Mouse (Mus musculus) R1 (cell line): Measurements from ENCODE around the gene Rell1.

Source experiments
- DNase-seq: peaks from one replicate; pipeline ENCODE4 v3.0.0-alpha.2; 2018; ENCODE audit warnings: low read depth, low spot score

The Rell1 gene

DNA sequence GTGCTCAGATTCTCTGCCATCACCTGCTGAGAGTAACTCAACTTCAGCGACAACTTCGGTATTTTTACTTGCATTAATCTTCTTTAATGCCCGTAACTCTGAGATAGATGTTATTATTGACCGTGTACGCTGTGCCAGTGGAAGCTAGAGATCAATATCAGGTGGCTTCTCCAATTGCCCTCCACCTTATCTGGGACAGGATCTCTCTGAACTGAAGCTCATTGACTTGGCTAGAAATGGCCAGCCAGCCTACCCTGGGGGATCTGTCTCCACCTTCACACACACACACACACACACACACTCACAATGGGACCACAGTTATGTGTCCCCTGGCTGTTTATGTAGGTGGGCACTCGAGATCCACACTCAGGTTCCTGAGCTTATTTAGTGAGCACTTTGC is 16.7 kb downstream of the Rell1 start:
- DNase-seq = no peak

GRCm38 (mm10) chr5:63951421-63951911 is 17.2 kb downstream of the Rell1 start:
- DNase-seq = no peak

DNA sequence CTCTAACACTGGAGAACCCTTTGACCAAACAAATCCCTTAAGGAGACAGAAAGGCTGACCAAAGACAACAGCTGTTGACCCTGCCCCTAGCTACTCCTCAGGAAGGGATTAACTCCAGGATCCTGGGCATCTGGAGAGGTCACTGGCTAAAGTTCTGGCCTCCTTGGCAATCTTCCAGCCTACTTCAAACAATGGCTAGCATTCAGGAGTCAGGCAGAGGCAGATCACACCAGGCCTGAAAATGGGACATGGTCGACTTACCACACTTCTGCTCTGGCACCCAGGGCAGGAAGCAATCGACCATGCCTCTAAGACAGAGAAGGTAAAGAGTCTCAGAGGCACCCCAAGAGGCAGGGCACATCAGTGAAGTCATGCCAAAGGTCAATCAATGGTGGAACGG is 19.5 kb downstream of the Rell1 start:
- no peak for DNase-seq

- no peak for DNase-seq
Measured at GRCm38 (mm10) chr5:63947526-63947925, 21.2 kb downstream of the Rell1 start.

DNA sequence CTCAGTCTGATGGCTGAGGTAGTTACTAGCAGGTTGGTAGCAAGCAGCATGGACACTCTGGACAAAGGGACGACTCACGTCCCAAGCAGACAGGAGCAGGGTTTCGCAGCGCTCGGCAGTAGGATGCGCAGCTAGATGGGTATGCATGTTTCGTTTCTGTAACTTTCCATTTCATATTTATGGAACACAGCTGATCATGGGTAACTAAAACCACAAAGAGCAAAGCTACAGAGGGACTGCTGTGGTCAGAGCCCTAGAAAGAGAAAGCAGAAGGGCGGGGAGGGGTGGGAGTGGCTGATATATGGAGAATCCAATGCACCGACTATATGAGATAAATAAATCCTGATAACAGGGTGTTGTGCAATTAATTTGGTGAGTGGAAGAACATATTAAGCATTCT is 25.4 kb downstream of the Rell1 start:
- no peak for DNase-seq

- DNase-seq = no peak
Measured at GRCm38 (mm10) chr5:63941891-63942290, 26.8 kb downstream of the Rell1 start.

DNA sequence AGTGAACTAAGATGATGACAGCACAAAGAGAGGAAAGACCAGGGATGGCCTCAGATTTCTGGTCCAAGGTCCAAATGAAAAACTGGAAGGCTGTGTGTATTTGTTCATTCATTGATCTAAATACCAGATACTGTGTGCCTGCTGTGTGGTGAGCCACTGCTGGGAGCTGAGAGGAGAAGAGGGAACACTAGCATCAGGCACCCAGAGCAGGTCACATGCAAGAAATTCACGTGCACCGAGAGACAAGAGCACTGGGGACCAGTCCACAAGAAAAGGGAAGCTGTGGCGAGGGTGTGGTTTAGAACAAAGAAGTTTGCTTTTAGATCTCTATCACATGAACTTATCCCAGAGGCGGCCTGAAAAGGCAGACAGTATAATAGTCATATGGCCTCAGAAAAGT is 30.1 kb downstream of the Rell1 start:
- DNase-seq = no peak

- peak; percentile 69 for DNase-seq
Measured at GRCm38 (mm10) chr5:63936740-63937139, 32.0 kb downstream of the Rell1 start.

- DNase-seq = no peak
Measured at GRCm38 (mm10) chr5:63935581-63935980, 33.1 kb downstream of the Rell1 start.

- peak; percentile 99 for DNase-seq
Measured at GRCm38 (mm10) chr5:63932829-63933228, 35.9 kb downstream of the Rell1 start.

GRCm38 (mm10) chr5:63930824-63931358 is 37.8 kb downstream of the Rell1 start:
- peak; percentile 84 for DNase-seq

DNA sequence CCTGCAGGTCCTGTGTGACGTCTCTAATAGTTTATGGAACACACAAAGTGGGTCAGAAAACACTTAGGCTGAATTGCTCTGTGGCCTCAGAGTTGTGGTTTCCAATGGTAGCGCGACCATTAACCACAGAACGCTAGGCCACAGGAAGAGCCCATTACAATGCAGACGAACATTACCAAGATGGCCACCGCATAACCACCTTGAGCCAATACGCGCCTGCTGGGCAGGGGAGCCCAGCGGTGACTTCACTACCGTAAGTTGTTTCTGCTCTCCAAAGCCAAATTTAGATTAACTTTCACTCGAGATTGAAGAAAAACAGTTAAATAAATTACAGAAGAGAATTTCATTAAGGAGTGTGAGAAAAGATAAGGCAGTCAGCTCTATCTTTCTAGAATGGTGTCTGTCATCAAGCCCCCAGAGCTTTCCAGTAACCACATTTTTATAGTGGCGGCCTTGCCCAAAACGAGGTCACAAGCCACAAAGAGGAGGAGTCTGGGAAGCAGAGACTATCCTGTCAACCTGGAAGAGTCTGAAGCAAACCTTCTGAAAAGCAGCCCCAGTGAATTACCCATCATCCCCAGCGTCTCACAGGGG is 43.6 kb downstream of the Rell1 start:
- peak; percentile 49 for DNase-seq

- DNase-seq = no peak
Measured at GRCm38 (mm10) chr5:63923305-63924025, 45.2 kb downstream of the Rell1 start.

- DNase-seq = peak; percentile 61
Measured at GRCm38 (mm10) chr5:63918201-63918600, 50.5 kb downstream of the Rell1 start.

- DNase-seq = no peak
Measured at GRCm38 (mm10) chr5:63916457-63917139, 52.1 kb downstream of the Rell1 start.

DNA sequence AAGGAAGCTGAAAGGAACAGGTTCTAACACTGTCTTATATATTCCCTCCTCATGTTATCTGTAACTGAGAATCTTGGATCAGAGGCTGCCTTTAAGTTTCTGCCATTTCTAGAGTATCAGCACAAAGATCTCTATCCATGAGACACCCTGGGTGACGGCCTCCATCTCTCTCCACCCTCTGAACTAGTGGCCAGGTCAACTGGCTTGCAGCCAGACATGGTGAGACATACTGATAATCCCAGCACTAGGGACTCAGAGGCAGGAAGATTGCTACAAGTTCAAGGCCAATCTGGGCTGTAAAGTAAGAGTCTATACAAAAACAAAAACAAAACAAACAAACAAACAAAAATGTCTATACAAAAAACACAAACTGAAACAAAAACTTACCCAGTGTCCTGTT is 53.8 kb downstream of the Rell1 start:
- no peak for DNase-seq

GRCm38 (mm10) chr5:63910171-63910960 is 58.3 kb downstream of the Rell1 start:
- DNase-seq = peak; percentile 80

- DNase-seq = no peak
Measured at GRCm38 (mm10) chr5:63907513-63907912, 61.2 kb downstream of the Rell1 start.

- peak; percentile 82 for DNase-seq
Measured at GRCm38 (mm10) chr5:63906149-63907093, 62.3 kb downstream of the Rell1 start.

- DNase-seq = no peak
Measured at GRCm38 (mm10) chr5:63903329-63903728, 65.4 kb downstream of the Rell1 start.

DNA sequence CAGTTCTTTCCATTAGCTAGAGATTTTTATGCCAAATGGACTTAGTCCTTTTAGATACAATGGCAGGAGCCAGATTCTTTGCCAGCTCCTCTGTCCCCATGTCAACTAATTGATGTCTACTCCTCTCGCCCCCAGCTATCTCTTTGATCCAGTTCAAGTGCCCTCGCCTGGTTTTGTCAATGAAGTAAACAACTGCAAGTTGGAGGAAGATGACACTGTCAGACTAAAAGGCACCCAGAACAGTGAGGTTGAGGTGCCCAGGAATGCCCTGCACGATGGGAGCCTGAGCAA is 70.9 kb downstream of the Rell1 start:
- DNase-seq = no peak
